Mouse (Mus musculus) lung, embryonic 16.5 days (tissue): ENCODE measurements around the gene Htr5a. TPM values are rescaled to one million over a fixed set of nuclear protein-coding genes. Genes with fewer than 3 reads are reported as not detected.

Source experiments
- ATAC-seq: fragments of 200-750 bp; cut with Nextera tagmentation; 2 replicates; pipeline ENCODE4 v1.8.0; 2017; ENCODE audit warnings: low read depth, mild to moderate bottlenecking, moderate library complexity
- H3K27ac ChIP-seq: fragments of 300-500 bp; sonication (generic); 2 replicates; pipeline ENCODE4 v1.5.1; 2014; ENCODE audit warnings: mild to moderate bottlenecking, control low read depth, low read length
- H3K27me3 ChIP-seq: fragments of 300-500 bp; sonication (generic); 2 replicates; pipeline ENCODE4 v1.6.1; 2014; ENCODE audit warnings: low read depth, low read length, mixed read lengths; ENCODE audit not compliant: control insufficient read depth, insufficient read depth
- H3K36me3 ChIP-seq: fragments of 300-500 bp; sonication (generic); 2 replicates; pipeline ENCODE4 v1.6.1; 2014; ENCODE audit warnings: low read length; ENCODE audit not compliant: control insufficient read depth, insufficient read depth
- H3K4me1 ChIP-seq: fragments of 300-500 bp; sonication (generic); replicated peaks from 2 replicates; pipeline ENCODE4 v1.6.1; 2014; ENCODE audit warnings: low read length, mixed read lengths; ENCODE audit not compliant: control insufficient read depth, insufficient read depth
- H3K4me2 ChIP-seq: fragments of 300-500 bp; sonication (generic); 2 replicates; pipeline ENCODE4 v1.6.1; 2014; ENCODE audit warnings: low read depth, low read length, control low read depth
- H3K4me3 ChIP-seq: fragments of 300-500 bp; sonication (generic); 2 replicates; pipeline ENCODE4 v1.5.1; 2014; ENCODE audit warnings: mild to moderate bottlenecking, low read length, control low read depth
- H3K9ac ChIP-seq: fragments of 300-500 bp; sonication (generic); 2 replicates; pipeline ENCODE4 v1.6.1; 2014; ENCODE audit warnings: low read length, control low read depth
- H3K9me3 ChIP-seq: fragments of 300-500 bp; sonication (generic); 2 replicates; pipeline ENCODE4 v1.6.1; 2016; ENCODE audit warnings: low read length; ENCODE audit not compliant: control insufficient read depth
- WGBS: fragments of 180-500 bp; shearing (Covaris S2); extraction: QIAGEN DNeasy Blood & Tissue Kit; methylation state at CpG from one replicate; pipeline ENCODE4 v1.1.7; 2014; 5-methylcytosine and 5-hydroxymethylcytosine counted together
- polyA plus RNA-seq: library from polyadenylated mRNA; unstranded; fragments of >200 nt; fragmentation: Nextera tagmentation; extraction: Ambion mirVana; gene quantifications from 2 replicates; pipeline ENCODE4 v1.2.1, GENCODE M21; 2015

Htr5a gene
- polyA plus RNA-seq: not detected in 2 replicates

- Histone ChIP-seq H3K4me3 (no peak within 1 kb of the TSS), H3K36me3 (no peaks in the 10 kb centered on the region), H3K9ac (no peak within 1 kb of the TSS), H3K9me3 (no peaks in the 10 kb centered on the region), H3K27me3 (peaks cover 12% of the 10 kb centered on the region), H3K4me2 (no peak within 1 kb of the TSS), H3K27ac (no peak within 1 kb of the TSS), H3K4me1 (no peaks in the 10 kb centered on the region)
- 0 out of 2 replicates have a peak, but pooled peaks have one; percentile 26 for ATAC-seq
- WGBS: 7% methylated on average over 25 of the region's 25 CpGs
Observed at GRCm38 (mm10) chr5:27841701-27842295, at the start of gene Htr5a. Htr5a (plus strand) TSS chr5:27842149.

- peaks cover 17% of the 10 kb centered on the region for H3K4me1 ChIP-seq
- ATAC-seq: no peak
- H3K9me3 ChIP-seq: no peaks in the 10 kb centered on the region
- H3K4me3 ChIP-seq: peak overlapping the region; percentile 81
- H3K27me3 ChIP-seq: no peaks in the 10 kb centered on the region
- H3K36me3 ChIP-seq: peaks cover 13% of the 10 kb centered on the region
- 6% methylated on average over 8 of the region's 8 CpGs for WGBS
- H3K27ac ChIP-seq: peak overlapping the region; percentile 94; the same call in 1 of the 2 replicates
- peak overlapping the region; percentile 89 for H3K9ac ChIP-seq
- H3K4me2 ChIP-seq: peak overlapping the region; percentile 49
Observed at GRCm38 (mm10) chr5:27792173-27792470, 49.8 kb upstream of the Htr5a start.

- H3K9ac ChIP-seq: peak overlapping the region; percentile 89
- no peaks in the 10 kb centered on the region for H3K9me3 ChIP-seq
- H3K27me3 ChIP-seq: no peaks in the 10 kb centered on the region
- H3K4me2 ChIP-seq: peak overlapping the region; percentile 49
- WGBS: 44% methylated on average over 9 of the region's 9 CpGs
- peaks cover 17% of the 10 kb centered on the region for H3K4me1 ChIP-seq
- H3K36me3 ChIP-seq: peaks cover 9% of the 10 kb centered on the region
- no peak overlapping the region for H3K27ac ChIP-seq
- peak overlapping the region; percentile 81 for H3K4me3 ChIP-seq
- ATAC-seq: no peak
Observed at GRCm38 (mm10) chr5:27792531-27793205, 49.3 kb upstream of the Htr5a start.

- Histone ChIP-seq H3K4me1 (peaks cover 17% of the 10 kb centered on the region), H3K4me3 (no peak overlapping the region), H3K36me3 (no peaks in the 10 kb centered on the region), H3K4me2 (no peak overlapping the region), H3K9ac (no peak overlapping the region), H3K27ac (no peak overlapping the region), H3K27me3 (no peaks in the 10 kb centered on the region), H3K9me3 (no peaks in the 10 kb centered on the region)
- WGBS: 14% methylated on average over 1 of the region's 1 CpGs
- no peak for ATAC-seq
Observed at GRCm38 (mm10) chr5:27793923-27794322, 48.0 kb upstream of the Htr5a start.

- WGBS: 78% methylated on average over 2 of the region's 2 CpGs
- Histone ChIP-seq H3K27ac (no peak overlapping the region), H3K9me3 (no peaks in the 10 kb centered on the region), H3K4me2 (no peak overlapping the region), H3K36me3 (no peaks in the 10 kb centered on the region), H3K4me1 (no peaks in the 10 kb centered on the region), H3K9ac (no peak overlapping the region), H3K27me3 (no peaks in the 10 kb centered on the region), H3K4me3 (no peak overlapping the region)
- no peak for ATAC-seq
Observed at GRCm38 (mm10) chr5:27814282-27814681, 27.7 kb upstream of the Htr5a start.

- H3K4me2 ChIP-seq: no peak overlapping the region
- no peak overlapping the region for H3K27ac ChIP-seq
- no peaks in the 10 kb centered on the region for H3K36me3 ChIP-seq
- WGBS: 49% methylated on average over 3 of the region's 3 CpGs
- no peaks in the 10 kb centered on the region for H3K4me1 ChIP-seq
- no peaks in the 10 kb centered on the region for H3K27me3 ChIP-seq
- H3K9me3 ChIP-seq: no peaks in the 10 kb centered on the region
- H3K4me3 ChIP-seq: no peak overlapping the region
- no peak for ATAC-seq
- H3K9ac ChIP-seq: no peak overlapping the region
Observed at GRCm38 (mm10) chr5:27818840-27819672, 22.9 kb upstream of the Htr5a start.

- Histone ChIP-seq H3K36me3 (no peaks in the 10 kb centered on the region), H3K27me3 (no peaks in the 10 kb centered on the region), H3K27ac (no peak overlapping the region), H3K9me3 (no peaks in the 10 kb centered on the region), H3K9ac (no peak overlapping the region), H3K4me2 (no peak overlapping the region), H3K4me3 (no peak overlapping the region), H3K4me1 (no peaks in the 10 kb centered on the region)
- no peak for ATAC-seq
- 44% methylated on average over 6 of the region's 6 CpGs for WGBS
Observed at GRCm38 (mm10) chr5:27821161-27821560, 20.8 kb upstream of the Htr5a start.

GRCm38 (mm10) chr5:27827971-27828370 lies 14.0 kb upstream of the Htr5a start:
- ATAC-seq: no peak
- Histone ChIP-seq H3K9ac (no peak overlapping the region), H3K27ac (no peak overlapping the region), H3K36me3 (no peaks in the 10 kb centered on the region), H3K4me1 (no peaks in the 10 kb centered on the region), H3K27me3 (no peaks in the 10 kb centered on the region), H3K4me3 (no peak overlapping the region), H3K9me3 (no peaks in the 10 kb centered on the region), H3K4me2 (no peak overlapping the region)
- 77% methylated on average over 7 of the region's 7 CpGs for WGBS

GRCm38 (mm10) chr5:27835096-27835495 lies 6.9 kb upstream of the Htr5a start:
- H3K27me3 ChIP-seq: no peaks in the 10 kb centered on the region
- no peak overlapping the region for H3K4me3 ChIP-seq
- no peaks in the 10 kb centered on the region for H3K36me3 ChIP-seq
- no peaks in the 10 kb centered on the region for H3K4me1 ChIP-seq
- H3K9ac ChIP-seq: no peak overlapping the region
- WGBS: 77% methylated on average over 2 of the region's 2 CpGs
- H3K4me2 ChIP-seq: no peak overlapping the region
- H3K27ac ChIP-seq: no peak overlapping the region
- H3K9me3 ChIP-seq: no peaks in the 10 kb centered on the region
- no peak for ATAC-seq
